Mouse (Mus musculus) liver, embryonic 18 days (tissue): Measurements from ENCODE around the gene Fut4. TPM values are rescaled to one million over a fixed set of nuclear protein-coding genes. Genes with fewer than 3 reads are reported as not detected.

ENCODE experiments used
- polyA plus RNA-seq: library from polyadenylated mRNA; depleted of rRNA; stranded (reverse); fragments of >200 nt; gene quantifications from 2 replicates; pipeline ENCODE4 v1.2.3, GENCODE M21; 2012; rRNA removed

Gene Fut4
- 0.41 and 0.49 TPM in 2 replicates for polyA plus RNA-seq

GRCm38 (mm10) chr9:14752001-14752522 lies at the start of gene Fut4:
Gene Fut4 (minus strand): TSS chr9:14752393.

DNA sequence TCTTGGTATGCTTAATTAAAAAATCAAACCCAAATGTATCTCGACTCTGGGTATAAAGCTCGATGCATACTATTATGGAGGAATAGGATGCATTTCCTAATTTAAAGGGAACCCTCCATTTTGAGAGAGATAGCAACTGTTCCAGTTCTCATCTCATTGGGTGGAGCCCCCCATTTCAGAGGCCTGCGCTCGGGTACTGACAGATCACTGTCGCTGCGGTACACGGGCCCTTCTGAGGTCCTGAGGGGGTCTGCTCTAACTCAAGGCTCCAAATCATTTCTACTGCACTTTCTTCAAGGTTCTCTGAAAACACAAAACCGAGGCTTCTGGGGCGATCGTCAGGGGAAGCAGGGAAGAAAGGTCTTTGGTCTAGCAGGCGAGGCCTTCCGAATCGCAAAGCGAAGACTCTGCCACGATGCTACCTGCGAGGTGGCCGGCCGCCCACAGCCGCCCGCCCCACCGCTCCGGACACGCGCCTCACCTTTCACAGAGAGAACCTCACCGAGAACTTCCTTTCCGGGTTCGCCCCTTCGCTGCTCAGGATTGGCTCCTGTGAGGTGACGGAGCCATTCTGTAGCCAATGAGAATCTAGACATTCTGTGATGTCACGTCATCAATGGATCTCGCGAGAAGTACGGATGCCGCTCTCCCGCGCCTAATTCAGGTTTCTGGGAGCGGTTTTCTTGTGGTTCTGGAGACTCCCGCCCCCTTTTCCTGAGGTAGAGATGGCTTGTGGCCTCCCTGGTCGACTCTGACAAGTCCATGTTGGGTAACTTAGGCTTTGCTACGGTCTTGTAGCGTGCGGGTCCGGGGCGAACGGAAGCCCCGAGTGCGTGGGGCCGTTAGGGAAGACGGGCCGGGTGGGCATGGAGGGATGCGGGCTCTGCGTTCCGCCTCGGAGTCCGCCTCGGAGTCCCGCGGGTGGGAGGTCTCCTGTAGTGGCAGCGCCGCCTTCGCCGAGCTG lies 32.1 kb upstream of the Fut4 start, which contains the start of the genes Mre11a and Ankrd49:
Mre11a (plus strand) TSS at position 616 of the 964 bp plus-strand sequence.
Ankrd49 (minus strand) TSS at position 818 of the 964 bp plus-strand sequence.

GRCm38 (mm10) chr9:14770803-14771471 lies 18.7 kb upstream of the Fut4 start, which contains the start of gene 1700012B09Rik:
Gene 1700012B09Rik (minus strand): TSS chr9:14771030.

DNA sequence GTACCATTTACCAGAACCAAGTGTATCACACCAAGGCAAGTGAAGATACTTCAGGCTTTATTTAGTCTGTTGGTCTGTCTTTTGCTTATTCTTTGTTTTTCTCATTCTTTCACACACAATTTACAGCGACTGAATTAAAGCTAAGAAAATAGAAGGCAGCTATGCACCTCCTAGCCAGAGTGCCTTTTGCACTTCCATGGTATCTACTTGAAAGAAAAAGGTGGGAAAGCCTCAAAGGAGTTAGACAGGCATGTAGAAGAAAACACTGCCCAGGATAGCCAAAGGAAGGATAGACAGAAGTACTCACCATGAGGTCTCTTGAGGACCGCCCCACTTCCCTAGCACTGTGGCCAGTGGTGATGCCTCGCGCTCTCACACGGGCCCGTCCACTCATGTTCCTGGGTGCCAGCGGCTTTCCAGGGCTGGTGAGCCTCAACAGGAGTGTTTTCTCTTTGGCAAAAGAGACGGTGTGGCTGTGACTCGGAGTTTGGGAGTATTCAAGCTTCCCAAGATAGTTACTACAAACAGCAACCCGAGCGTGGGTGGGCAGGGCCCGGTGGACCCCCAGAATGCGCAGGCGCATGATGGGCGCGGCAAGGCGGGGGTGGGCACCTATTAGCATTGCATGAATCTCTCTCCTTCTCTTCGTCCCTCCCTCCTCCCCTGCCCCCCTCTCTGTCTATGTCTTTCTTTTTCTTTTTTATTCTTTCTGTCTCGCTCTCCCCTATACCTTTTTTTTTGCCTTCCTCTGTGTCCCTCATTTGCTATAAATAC lies 11.9 kb downstream of the Fut4 start, which contains the start of gene Piwil4:
Piwil4 (minus strand) TSS at position 583 of the 774 bp plus-strand sequence.

Other genes starting within 250 kb of the Fut4 start
- gene Amotl1, start 107.3 kb downstream of the Fut4 start, polyA plus RNA-seq = 2.7 and 3.3 TPM in 2 replicates
- 0.05 and 0.10 TPM in 2 replicates for gene Piwil4, start 11.7 kb downstream of the Fut4 start, polyA plus RNA-seq
- not detected in 2 replicates for gene 1700012B09Rik, start 18.6 kb upstream of the Fut4 start, polyA plus RNA-seq
- 3.3 and 3.9 TPM in 2 replicates for gene Mre11a, start 32.3 kb upstream of the Fut4 start, polyA plus RNA-seq
- gene Ankrd49, start 32.5 kb upstream of the Fut4 start, polyA plus RNA-seq = 9.6 and 10.6 TPM in 2 replicates
- gene Gpr83, start 107.8 kb upstream of the Fut4 start, polyA plus RNA-seq = not detected in 2 replicates
- 0.07 TPM in 1 of 2 replicates, not detected in the other for gene Izumo1r, start 151.6 kb upstream of the Fut4 start, polyA plus RNA-seq